In genomic region chr15:102515261-102515660, GRCm38 (mm10) we compare ENCODE assay signal across 14 mouse cellular contexts. TPM values are rescaled to one million over a fixed set of nuclear protein-coding genes. Genes with fewer than 3 reads are reported as not detected.
DNase-seq lines count a peak whose midpoint lies in the region; ATAC-seq and TF ChIP-seq lines count a peak whose summit lies in the region.
"Had no signal": no experiment of that assay in that cellular context is flagged by ENCODE, and none has a peak within 500 bp of the region (broad histone marks: within the 10 kb centered on the region; RNA-seq: fewer than 3 reads in every experiment).

No protein-coding gene starts in this region.

- H3K9me3 ChIP-seq in liver, embryonic 12.5 days (replicated peaks) = no peaks in the 10 kb centered on the region
- no peaks in the 10 kb centered on the region for H3K9me3 ChIP-seq in liver, postnatal 0 days (ENCODE audit: low read length)
- H3K9me3 ChIP-seq in forebrain, embryonic 11.5 days (ENCODE audit: control insufficient read depth, low read length) = no peaks in the 10 kb centered on the region
- no peaks in the 10 kb centered on the region for H3K9me3 ChIP-seq in hindbrain, embryonic 15.5 days
- H3K9me3 ChIP-seq in midbrain, embryonic 16.5 days (replicated peaks; ENCODE audit: control insufficient read depth, low read length, poor library complexity, severe bottlenecking) = no peaks in the 10 kb centered on the region

- H3K27me3 ChIP-seq in liver, embryonic 12.5 days (replicated peaks) = peaks cover 28% of the 10 kb centered on the region
- 0 out of 2 replicates have a peak, but pooled peaks cover 5% of the 10 kb centered on the region for H3K27me3 ChIP-seq in liver, postnatal 0 days (ENCODE audit: insufficient read depth, low read length)
- H3K27me3 ChIP-seq in forebrain, embryonic 11.5 days (ENCODE audit: control insufficient read depth, insufficient read depth, low read length) = no peaks in the 10 kb centered on the region
- H3K27me3 ChIP-seq in hindbrain, embryonic 15.5 days = no peaks in the 10 kb centered on the region
- H3K27me3 ChIP-seq in midbrain, embryonic 16.5 days (ENCODE audit: control insufficient read depth, insufficient read depth, low read depth, low read length) = no peaks in the 10 kb centered on the region

- H3K4me2 ChIP-seq in liver, embryonic 12.5 days = 0 out of 2 replicates have a peak overlapping the region, but pooled peaks have one; percentile 99
- H3K4me2 ChIP-seq in liver, postnatal 0 days (ENCODE audit: low read depth, low read length) = no peak overlapping the region
- peak overlapping the region; percentile 92; the same call in 1 of the 2 replicates for H3K4me2 ChIP-seq in forebrain, embryonic 11.5 days (ENCODE audit: low read depth, low read length, severe bottlenecking)
- H3K4me2 ChIP-seq in hindbrain, embryonic 15.5 days = peak overlapping the region; percentile 85
- peak overlapping the region; percentile 91 for H3K4me2 ChIP-seq in midbrain, embryonic 16.5 days (ENCODE audit: low read length)

- no peak for ATAC-seq in liver, embryonic 12.5 days
- ATAC-seq in liver, postnatal 0 days = no peak
- no peak for ATAC-seq in forebrain, embryonic 11.5 days (replicated peaks; ENCODE audit: low FRiP score)
- ATAC-seq in hindbrain, embryonic 15.5 days (ENCODE audit: low FRiP score, low read depth) = no peak
- no peak for ATAC-seq in midbrain, embryonic 16.5 days
- ATAC-seq in granulocyte monocyte progenitor cell, adult 5-6 weeks (replicated peaks; ENCODE audit: poor library complexity, severe bottlenecking) = no peak
- ATAC-seq: lung, postnatal 0 days had no signal

- TF ChIP-seq CTCF in liver, postnatal 0 days (IDR thresholded peaks at IDR 0.05; ENCODE audit: low read depth) = no peak

- no peak for DNase-seq in liver, postnatal 0 days
- DNase-seq in forebrain, embryonic 11.5 days (ENCODE audit: low spot score) = no peak
- DNase-seq in frontal cortex, postnatal 25 days (ENCODE audit: low spot score in 2 of 2) = no peak
- no peak for DNase-seq in cerebellum, postnatal 4 days (ENCODE audit: low spot score in 2 of 2)
- DNase-seq: embryo, embryonic 11 days; gastrocnemius, postnatal 14 days; kidney, postnatal 4 days; spleen, adult 18-20 months had no signal

- H3K4me1 ChIP-seq in liver, embryonic 12.5 days = peaks cover 52% of the 10 kb centered on the region
- peaks cover 29% of the 10 kb centered on the region for H3K4me1 ChIP-seq in liver, postnatal 0 days (ENCODE audit: insufficient read depth)
- H3K4me1 ChIP-seq in forebrain, embryonic 11.5 days (replicated peaks; ENCODE audit: control insufficient read depth, insufficient read depth, low read length) = peaks cover 24% of the 10 kb centered on the region
- H3K4me1 ChIP-seq in hindbrain, embryonic 15.5 days (replicated peaks) = peaks cover 70% of the 10 kb centered on the region
- peaks cover 56% of the 10 kb centered on the region for H3K4me1 ChIP-seq in midbrain, embryonic 16.5 days (ENCODE audit: control insufficient read depth, insufficient read depth, low read length)

- no peak for TF ChIP-seq EP300 in liver, postnatal 0 days (IDR thresholded peaks at IDR 0.05; ENCODE audit: low read depth)

- H3K4me3 ChIP-seq in liver, embryonic 12.5 days = no peak overlapping the region
- H3K4me3 ChIP-seq in liver, postnatal 0 days (ENCODE audit: low read depth, low read length) = no peak overlapping the region
- H3K4me3 ChIP-seq in forebrain, embryonic 11.5 days (ENCODE audit: low read depth, low read length) = no peak overlapping the region
- H3K4me3 ChIP-seq in hindbrain, embryonic 15.5 days = peak overlapping the region; percentile 75
- peak overlapping the region; percentile 69 for H3K4me3 ChIP-seq in midbrain, embryonic 16.5 days (ENCODE audit: low read depth, low read length)

- H3K27ac ChIP-seq in liver, embryonic 12.5 days = no peak overlapping the region
- no peak overlapping the region for H3K27ac ChIP-seq in liver, postnatal 0 days (ENCODE audit: low read depth)
- no peak overlapping the region for H3K27ac ChIP-seq in forebrain, embryonic 11.5 days (ENCODE audit: low read depth, low read length)
- peak overlapping the region; percentile 100; the same call in 1 of the 2 replicates for H3K27ac ChIP-seq in hindbrain, embryonic 15.5 days (replicated peaks)
- H3K27ac ChIP-seq in midbrain, embryonic 16.5 days (ENCODE audit: low read length) = no peak overlapping the region

- 62% methylated on average over 2 of the region's 2 CpGs for WGBS in liver, embryonic 12.5 days (ENCODE audit: insufficient replicate concordance)
- WGBS in liver, postnatal 0 days (ENCODE audit: insufficient replicate concordance) = 80% methylated on average over 2 of the region's 2 CpGs
- 82% methylated on average over 2 of the region's 2 CpGs for WGBS in forebrain, embryonic 11.5 days
- 91% methylated on average over 2 of the region's 2 CpGs for WGBS in hindbrain, embryonic 15.5 days
- 87% methylated on average over 2 of the region's 2 CpGs for WGBS in midbrain, embryonic 16.5 days

- H3K9ac ChIP-seq in liver, embryonic 12.5 days = no peak overlapping the region
- H3K9ac ChIP-seq in liver, postnatal 0 days (replicated peaks) = no peak overlapping the region
- no peak overlapping the region for H3K9ac ChIP-seq in forebrain, embryonic 11.5 days (ENCODE audit: low read length)
- no peak overlapping the region for H3K9ac ChIP-seq in hindbrain, embryonic 15.5 days
- H3K9ac ChIP-seq in midbrain, embryonic 16.5 days (ENCODE audit: low read depth, low read length) = no peak overlapping the region

- no peaks in the 10 kb centered on the region for H3K36me3 ChIP-seq in liver, embryonic 12.5 days
- no peaks in the 10 kb centered on the region for H3K36me3 ChIP-seq in liver, postnatal 0 days (replicated peaks; ENCODE audit: insufficient read depth, low read length)
- no peaks in the 10 kb centered on the region for H3K36me3 ChIP-seq in forebrain, embryonic 11.5 days (ENCODE audit: control insufficient read depth, insufficient read depth, low read length)
- no peaks in the 10 kb centered on the region for H3K36me3 ChIP-seq in hindbrain, embryonic 15.5 days
- H3K36me3 ChIP-seq in midbrain, embryonic 16.5 days (ENCODE audit: control insufficient read depth, insufficient read depth, low read length) = no peaks in the 10 kb centered on the region

RNA-seq across cellular contexts. Expression of gene Map3k12, which starts 1.6 kb away (rescaled TPM):
- polyA plus RNA-seq in liver, embryonic 12.5 days (2016; fragmentation: Nextera tagmentation; extraction: Ambion mirVana) = 4.2 and 4.5 TPM in 2 replicates
- 0.53 and 0.85 TPM in 2 replicates for polyA plus RNA-seq in liver, postnatal 0 days (2015; fragmentation: Nextera tagmentation; extraction: Ambion mirVana)
- 25.4 and 28.4 TPM in 2 replicates for polyA plus RNA-seq in forebrain, embryonic 11.5 days (2014; fragmentation: Nextera tagmentation; extraction: Ambion mirVana)
- 55.7 and 58.3 TPM in 2 replicates for polyA plus RNA-seq in hindbrain, embryonic 15.5 days (2015; fragmentation: Nextera tagmentation; extraction: Ambion mirVana)
- 60.5 and 65.5 TPM in 2 replicates for polyA plus RNA-seq in midbrain, embryonic 16.5 days (2015; fragmentation: Nextera tagmentation; extraction: Ambion mirVana)
- 0.38 TPM in 1 of 2 replicates, not detected in the other for total RNA-seq in granulocyte monocyte progenitor cell, adult 5-6 weeks (2014; fragmentation: Nextera tagmentation)
- total RNA-seq in granulocyte monocyte progenitor cell, adult 5-6 weeks (2017) = 0.26 and 0.60 TPM in 2 replicates

RNA-seq across cellular contexts. Expression of gene Tarbp2, which starts 2.7 kb away (rescaled TPM):
- 63.5 and 66.7 TPM in 2 replicates for polyA plus RNA-seq in liver, embryonic 12.5 days (2016; fragmentation: Nextera tagmentation; extraction: Ambion mirVana)
- 26.8 and 27.8 TPM in 2 replicates for polyA plus RNA-seq in liver, postnatal 0 days (2015; fragmentation: Nextera tagmentation; extraction: Ambion mirVana)
- 98.9 and 109 TPM in 2 replicates for polyA plus RNA-seq in forebrain, embryonic 11.5 days (2014; fragmentation: Nextera tagmentation; extraction: Ambion mirVana)
- 98.0 and 104 TPM in 2 replicates for polyA plus RNA-seq in hindbrain, embryonic 15.5 days (2015; fragmentation: Nextera tagmentation; extraction: Ambion mirVana)
- polyA plus RNA-seq in midbrain, embryonic 16.5 days (2015; fragmentation: Nextera tagmentation; extraction: Ambion mirVana) = 94.1 and 105 TPM in 2 replicates
- total RNA-seq in granulocyte monocyte progenitor cell, adult 5-6 weeks (2014; fragmentation: Nextera tagmentation) = 29.4 and 36.3 TPM in 2 replicates
- 18.7 and 20.0 TPM in 2 replicates for total RNA-seq in granulocyte monocyte progenitor cell, adult 5-6 weeks (2017)

RNA-seq across cellular contexts. Expression of gene Npff, which starts 9.5 kb away (rescaled TPM):
- 1.0 TPM in 2 replicates for polyA plus RNA-seq in liver, embryonic 12.5 days (2016; fragmentation: Nextera tagmentation; extraction: Ambion mirVana)
- polyA plus RNA-seq in liver, postnatal 0 days (2015; fragmentation: Nextera tagmentation; extraction: Ambion mirVana) = 0.42 and 0.60 TPM in 2 replicates
- 0.80 and 2.1 TPM in 2 replicates for polyA plus RNA-seq in forebrain, embryonic 11.5 days (2014; fragmentation: Nextera tagmentation; extraction: Ambion mirVana)
- 4.8 and 5.3 TPM in 2 replicates for polyA plus RNA-seq in hindbrain, embryonic 15.5 days (2015; fragmentation: Nextera tagmentation; extraction: Ambion mirVana)
- polyA plus RNA-seq in midbrain, embryonic 16.5 days (2015; fragmentation: Nextera tagmentation; extraction: Ambion mirVana) = 1.4 and 2.2 TPM in 2 replicates
- total RNA-seq in granulocyte monocyte progenitor cell, adult 5-6 weeks (2014; fragmentation: Nextera tagmentation) = 12.9 and 19.4 TPM in 2 replicates
- total RNA-seq in granulocyte monocyte progenitor cell, adult 5-6 weeks (2017) = 2.4 TPM in 1 of 2 replicates, not detected in the other

RNA-seq across cellular contexts. Expression of gene Gm10337, which starts 11.7 kb away (rescaled TPM):
- not detected in 2 replicates for polyA plus RNA-seq in liver, embryonic 12.5 days (2016; fragmentation: Nextera tagmentation; extraction: Ambion mirVana)
- polyA plus RNA-seq in liver, postnatal 0 days (2015; fragmentation: Nextera tagmentation; extraction: Ambion mirVana) = not detected in 2 replicates
- 15.6 TPM in 1 of 2 replicates, not detected in the other for polyA plus RNA-seq in forebrain, embryonic 11.5 days (2014; fragmentation: Nextera tagmentation; extraction: Ambion mirVana)
- 9.5 and 14.8 TPM in 2 replicates for polyA plus RNA-seq in hindbrain, embryonic 15.5 days (2015; fragmentation: Nextera tagmentation; extraction: Ambion mirVana)
- polyA plus RNA-seq in midbrain, embryonic 16.5 days (2015; fragmentation: Nextera tagmentation; extraction: Ambion mirVana) = 12.6 TPM in 1 of 2 replicates, not detected in the other
- 7.7 TPM in 1 of 2 replicates, not detected in the other for total RNA-seq in granulocyte monocyte progenitor cell, adult 5-6 weeks (2014; fragmentation: Nextera tagmentation)
- total RNA-seq in granulocyte monocyte progenitor cell, adult 5-6 weeks (2017) = not detected in 2 replicates
- total RNA-seq: gastrocnemius, postnatal 14 days; hematopoietic stem cell, adult 5-6 weeks had no signal
- polyA plus RNA-seq: lung, postnatal 0 days had no signal

RNA-seq across cellular contexts. Expression of gene Pcbp2, which starts 44.9 kb away (rescaled TPM):
- polyA plus RNA-seq in liver, embryonic 12.5 days (2016; fragmentation: Nextera tagmentation; extraction: Ambion mirVana) = 101 and 104 TPM in 2 replicates
- polyA plus RNA-seq in liver, postnatal 0 days (2015; fragmentation: Nextera tagmentation; extraction: Ambion mirVana) = 68.4 and 70.9 TPM in 2 replicates
- 236 and 247 TPM in 2 replicates for polyA plus RNA-seq in forebrain, embryonic 11.5 days (2014; fragmentation: Nextera tagmentation; extraction: Ambion mirVana)
- polyA plus RNA-seq in hindbrain, embryonic 15.5 days (2015; fragmentation: Nextera tagmentation; extraction: Ambion mirVana) = 124 and 126 TPM in 2 replicates
- polyA plus RNA-seq in midbrain, embryonic 16.5 days (2015; fragmentation: Nextera tagmentation; extraction: Ambion mirVana) = 105 and 121 TPM in 2 replicates
- 731 and 799 TPM in 2 replicates for total RNA-seq in granulocyte monocyte progenitor cell, adult 5-6 weeks (2014; fragmentation: Nextera tagmentation)
- total RNA-seq in granulocyte monocyte progenitor cell, adult 5-6 weeks (2017) = 213 and 218 TPM in 2 replicates

Comparison
In these comparisons a context has a peak if more than half of its experiments do, and no peak if none do; other contexts are left out.
1. H3K4me3 ChIP-seq: peak in hindbrain, embryonic 15.5 days (single experiment) and midbrain, embryonic 16.5 days (single experiment); none in liver, embryonic 12.5 days (single experiment), liver, postnatal 0 days (single experiment) and forebrain, embryonic 11.5 days (single experiment).